Mouse (Mus musculus): Measurements from ENCODE around the gene Xylb.

DNA sequence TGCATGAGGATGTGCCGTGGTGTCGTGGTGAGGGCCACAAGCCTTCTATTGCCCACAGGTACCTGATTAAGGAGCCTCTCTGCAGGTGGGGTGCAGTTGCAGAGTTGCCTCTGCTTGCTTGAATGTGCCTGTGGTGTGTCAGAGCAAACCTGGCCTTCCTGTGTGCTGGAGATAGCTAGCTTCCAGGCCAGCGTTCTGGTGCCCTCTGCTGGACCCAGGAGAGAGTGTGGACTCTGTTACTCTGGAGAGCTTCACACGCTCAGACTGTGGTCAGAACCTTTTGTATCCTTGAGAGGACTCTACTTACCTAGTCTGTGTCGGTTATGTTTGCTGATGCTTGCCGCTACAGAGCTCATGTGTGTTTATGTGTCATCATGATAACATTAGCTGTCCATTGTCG is 73.1 kb downstream of the Xylb start:
- TF ChIP-seq CTCF (IDR thresholded peaks at IDR 0.05; ENCODE audit: low read depth) (peak; percentile 97), EP300 (IDR thresholded peaks at IDR 0.05; ENCODE audit: low read depth) (no peak)

Measured in heart, postnatal 0 days (tissue).